Mouse (Mus musculus): Measurements from ENCODE around the gene Ptpn5. TPM values are rescaled to one million over a fixed set of nuclear protein-coding genes. Genes with fewer than 3 reads are reported as not detected.

Ptpn5 gene
- polyA plus RNA-seq, 1 experiment from 2014 or later: 0.69 TPM

DNA sequence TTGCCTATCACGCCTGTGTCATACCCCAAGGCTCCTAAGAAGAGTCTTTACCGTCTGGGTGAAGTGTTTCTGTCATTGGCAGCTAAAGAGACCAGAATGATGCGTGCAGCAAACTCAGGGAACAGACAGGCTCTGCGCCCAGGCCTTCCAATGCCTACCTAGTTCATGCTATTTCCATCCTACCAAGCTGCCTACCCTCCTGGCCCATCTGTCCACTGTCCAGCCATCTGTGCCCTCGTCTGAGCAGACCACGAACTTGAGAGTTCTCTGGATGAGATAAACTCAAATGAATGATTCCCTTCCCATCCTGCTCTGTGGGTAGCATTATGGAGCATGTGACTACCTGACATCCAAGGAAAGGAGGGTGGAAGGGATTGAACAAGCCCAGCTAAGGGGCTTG, 16.8 kb downstream of the Ptpn5 start:
- WGBS: 78% methylated on average over 6 of the region's 6 CpGs
- Histone ChIP-seq H3K4me2 (replicated peaks; ENCODE audit: low read depth) (no peak overlapping the region), H3K9me3 (ENCODE audit: control insufficient read depth) (no peaks in the 10 kb centered on the region), H3K9ac (ENCODE audit: low read depth, low read length) (no peak overlapping the region), H3K4me3 (ENCODE audit: low read depth, low read length) (no peak overlapping the region), H3K27ac (ENCODE audit: low read depth, low read length) (no peak overlapping the region), H3K4me1 (replicated peaks; ENCODE audit: control insufficient read depth, insufficient read depth, low read length) (no peaks in the 10 kb centered on the region), H3K27me3 (replicated peaks; ENCODE audit: control insufficient read depth, insufficient read depth, low read length) (no peaks in the 10 kb centered on the region), H3K36me3 (ENCODE audit: control insufficient read depth, insufficient read depth) (no peaks in the 10 kb centered on the region)
- ATAC-seq: no peak
- TF ChIP-seq CTCF (IDR thresholded peaks at IDR 0.05; ENCODE audit: low read depth): no peak

DNA sequence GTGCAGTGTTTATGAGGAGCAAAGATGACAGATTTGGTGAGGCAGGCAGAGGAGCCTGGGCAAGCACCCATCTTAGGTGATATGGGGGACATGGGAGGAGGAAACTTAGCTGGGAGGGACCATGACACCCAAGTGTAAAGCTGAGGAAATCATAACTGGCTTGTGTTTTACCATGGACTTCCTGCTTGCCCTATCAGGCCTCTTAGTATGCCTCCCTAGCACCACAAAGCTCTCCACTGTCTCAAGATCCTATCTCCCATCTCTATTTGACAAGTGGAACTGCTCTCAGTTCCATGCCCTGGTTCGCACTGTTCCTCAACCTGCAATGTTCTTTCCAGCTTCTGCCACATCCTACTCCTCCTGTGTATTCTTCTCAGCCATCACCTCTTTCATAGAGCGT, 18.0 kb downstream of the Ptpn5 start:
- no peak for TF ChIP-seq CTCF (IDR thresholded peaks at IDR 0.05; ENCODE audit: low read depth)
- Histone ChIP-seq H3K27me3 (replicated peaks; ENCODE audit: control insufficient read depth, insufficient read depth, low read length) (no peaks in the 10 kb centered on the region), H3K9me3 (ENCODE audit: control insufficient read depth) (no peaks in the 10 kb centered on the region), H3K4me1 (replicated peaks; ENCODE audit: control insufficient read depth, insufficient read depth, low read length) (no peaks in the 10 kb centered on the region), H3K4me3 (ENCODE audit: low read depth, low read length) (no peak overlapping the region), H3K4me2 (replicated peaks; ENCODE audit: low read depth) (no peak overlapping the region), H3K27ac (ENCODE audit: low read depth, low read length) (no peak overlapping the region), H3K36me3 (ENCODE audit: control insufficient read depth, insufficient read depth) (no peaks in the 10 kb centered on the region), H3K9ac (ENCODE audit: low read depth, low read length) (no peak overlapping the region)
- no peak for ATAC-seq
- 83% methylated on average over 2 of the region's 2 CpGs for WGBS

DNA sequence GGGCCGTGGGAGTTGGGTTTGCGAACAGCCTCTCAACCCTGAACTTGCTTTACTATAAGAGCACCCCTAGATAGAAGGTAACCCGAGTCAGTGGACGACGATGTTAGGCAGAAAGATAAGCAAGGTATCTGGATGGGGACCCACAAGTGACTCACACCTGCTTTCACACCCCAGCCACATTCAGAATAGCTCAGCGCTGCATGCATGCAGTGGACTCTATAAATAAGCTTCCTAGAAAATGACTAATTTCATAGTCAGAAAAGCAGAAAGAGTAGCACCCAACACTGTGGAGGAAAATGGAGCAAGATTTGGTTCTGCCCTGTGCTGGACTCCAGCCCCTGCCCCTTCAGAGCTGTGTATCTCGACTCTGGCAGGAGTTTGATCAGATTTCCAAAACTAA, 20.1 kb downstream of the Ptpn5 start:
- no peaks in the 10 kb centered on the region for H3K4me1 ChIP-seq (replicated peaks; ENCODE audit: control insufficient read depth, insufficient read depth, low read length)
- 80% methylated on average over 7 of the region's 7 CpGs for WGBS
- H3K4me2 ChIP-seq (replicated peaks; ENCODE audit: low read depth): no peak overlapping the region
- ATAC-seq: no peak
- H3K9ac ChIP-seq (ENCODE audit: low read depth, low read length): no peak overlapping the region
- no peaks in the 10 kb centered on the region for H3K27me3 ChIP-seq (replicated peaks; ENCODE audit: control insufficient read depth, insufficient read depth, low read length)
- H3K36me3 ChIP-seq (ENCODE audit: control insufficient read depth, insufficient read depth): no peaks in the 10 kb centered on the region
- no peak for TF ChIP-seq CTCF (IDR thresholded peaks at IDR 0.05; ENCODE audit: low read depth)
- H3K9me3 ChIP-seq (ENCODE audit: control insufficient read depth): no peaks in the 10 kb centered on the region
- no peak overlapping the region for H3K4me3 ChIP-seq (ENCODE audit: low read depth, low read length)
- no peak overlapping the region for H3K27ac ChIP-seq (ENCODE audit: low read depth, low read length)

DNA sequence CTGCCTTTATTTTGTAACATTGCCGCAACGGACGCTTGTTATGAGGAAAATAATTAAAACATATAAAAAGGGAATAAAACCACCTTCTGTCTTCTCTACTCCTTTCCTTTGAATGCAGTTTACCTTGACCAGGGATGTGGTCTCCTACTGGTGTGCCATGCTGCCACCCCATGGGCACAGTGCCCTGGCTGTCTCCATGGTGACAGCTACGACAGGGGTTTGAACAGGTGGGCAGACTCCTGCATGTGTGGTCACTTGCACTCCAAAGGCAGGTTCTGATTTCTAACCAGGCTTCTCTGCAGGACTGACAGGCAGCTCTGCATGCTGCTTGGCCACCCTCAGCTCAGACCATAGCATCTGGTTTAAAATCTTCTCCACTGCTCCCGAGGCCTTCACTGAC, 21.4 kb downstream of the Ptpn5 start:
- WGBS: 91% methylated on average over 5 of the region's 5 CpGs
- TF ChIP-seq CTCF (IDR thresholded peaks at IDR 0.05; ENCODE audit: low read depth): no peak

DNA sequence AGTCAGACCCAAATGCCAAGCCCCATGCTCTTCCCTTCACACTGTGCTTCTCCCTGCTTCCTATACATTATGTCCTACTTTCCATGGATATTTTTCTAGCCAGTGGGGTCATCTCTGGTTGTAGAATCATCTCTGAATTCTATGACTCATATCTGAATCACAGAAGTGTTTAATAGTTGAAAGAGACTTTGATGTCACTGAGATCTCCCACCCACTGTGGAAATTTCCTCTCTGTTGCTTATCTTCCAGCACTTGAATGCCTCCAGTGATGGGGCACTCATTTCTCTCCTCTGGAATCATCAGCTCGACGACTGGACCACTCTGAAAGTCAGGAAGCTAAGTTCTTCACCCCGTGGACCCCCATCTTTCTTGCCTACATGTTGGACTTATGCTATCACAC, 22.4 kb downstream of the Ptpn5 start:
- ATAC-seq: no peak
- no peaks in the 10 kb centered on the region for H3K36me3 ChIP-seq (ENCODE audit: control insufficient read depth, insufficient read depth)
- no peak overlapping the region for H3K9ac ChIP-seq (ENCODE audit: low read depth, low read length)
- no peak overlapping the region for H3K27ac ChIP-seq (ENCODE audit: low read depth, low read length)
- no peaks in the 10 kb centered on the region for H3K9me3 ChIP-seq (ENCODE audit: control insufficient read depth)
- H3K27me3 ChIP-seq (replicated peaks; ENCODE audit: control insufficient read depth, insufficient read depth, low read length): no peaks in the 10 kb centered on the region
- no peaks in the 10 kb centered on the region for H3K4me1 ChIP-seq (replicated peaks; ENCODE audit: control insufficient read depth, insufficient read depth, low read length)
- H3K4me2 ChIP-seq (replicated peaks; ENCODE audit: low read depth): no peak overlapping the region
- TF ChIP-seq CTCF (IDR thresholded peaks at IDR 0.05; ENCODE audit: low read depth): no peak
- H3K4me3 ChIP-seq (ENCODE audit: low read depth, low read length): no peak overlapping the region
- 75% methylated on average over 3 of the region's 3 CpGs for WGBS

More for the DNA sequence above, 21.4 kb downstream of the Ptpn5 start:
- Histone ChIP-seq H3K9me3 (ENCODE audit: control insufficient read depth) (no peaks in the 10 kb centered on the region), H3K4me2 (replicated peaks; ENCODE audit: low read depth) (no peak overlapping the region), H3K4me1 (replicated peaks; ENCODE audit: control insufficient read depth, insufficient read depth, low read length) (no peaks in the 10 kb centered on the region), H3K4me3 (ENCODE audit: low read depth, low read length) (no peak overlapping the region), H3K9ac (ENCODE audit: low read depth, low read length) (no peak overlapping the region), H3K36me3 (ENCODE audit: control insufficient read depth, insufficient read depth) (no peaks in the 10 kb centered on the region), H3K27me3 (replicated peaks; ENCODE audit: control insufficient read depth, insufficient read depth, low read length) (no peaks in the 10 kb centered on the region), H3K27ac (ENCODE audit: low read depth, low read length) (no peak overlapping the region)
- ATAC-seq: no peak

DNA sequence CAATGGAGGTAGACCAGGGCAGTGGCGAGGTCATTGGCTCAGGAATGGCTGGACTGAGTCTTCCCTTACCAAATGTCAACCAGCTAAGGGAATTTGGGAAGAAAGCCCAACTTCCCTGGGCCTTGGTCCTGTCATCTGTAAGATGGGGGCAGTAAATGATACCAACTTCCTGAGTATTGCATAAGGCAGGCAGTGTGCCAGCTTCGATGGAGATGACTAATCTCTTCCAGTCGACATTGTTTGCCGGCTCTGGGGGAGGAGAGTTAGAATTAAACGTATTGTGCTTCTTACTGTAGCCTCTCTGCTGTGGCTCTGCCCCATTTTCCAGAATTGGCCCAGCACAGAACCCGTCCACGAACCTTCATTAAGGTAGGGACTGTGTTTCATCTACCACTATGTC, 23.0 kb downstream of the Ptpn5 start:
- TF ChIP-seq CTCF (IDR thresholded peaks at IDR 0.05; ENCODE audit: low read depth): no peak

DNA sequence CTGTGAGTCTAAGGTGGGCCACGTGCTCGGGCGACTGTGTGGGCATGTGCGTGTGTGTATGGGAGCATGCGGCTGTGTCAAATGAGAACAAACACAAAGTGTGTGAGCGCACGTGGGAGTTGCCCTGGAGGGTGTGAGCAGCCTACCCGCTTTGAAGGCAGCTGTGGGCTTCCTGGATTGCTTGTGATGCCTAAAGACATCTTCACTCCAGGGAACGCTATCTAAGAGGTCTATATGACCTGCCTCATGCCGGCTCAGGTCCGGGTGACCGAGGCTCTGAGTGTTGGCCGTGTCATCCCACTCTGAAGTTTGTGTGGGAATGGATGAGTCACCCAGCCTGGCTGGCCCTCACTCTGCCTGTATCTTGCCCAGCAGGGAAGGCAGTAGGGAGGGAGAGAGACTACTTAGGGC, 24.7 kb downstream of the Ptpn5 start:
- Histone ChIP-seq H3K4me1 (replicated peaks; ENCODE audit: control insufficient read depth, insufficient read depth, low read length) (no peaks in the 10 kb centered on the region), H3K9me3 (ENCODE audit: control insufficient read depth) (no peaks in the 10 kb centered on the region), H3K4me3 (ENCODE audit: low read depth, low read length) (no peak overlapping the region), H3K36me3 (ENCODE audit: control insufficient read depth, insufficient read depth) (no peaks in the 10 kb centered on the region), H3K9ac (ENCODE audit: low read depth, low read length) (no peak overlapping the region), H3K4me2 (replicated peaks; ENCODE audit: low read depth) (no peak overlapping the region), H3K27me3 (replicated peaks; ENCODE audit: control insufficient read depth, insufficient read depth, low read length) (no peaks in the 10 kb centered on the region), H3K27ac (ENCODE audit: low read depth, low read length) (no peak overlapping the region)
- 81% methylated on average over 13 of the region's 13 CpGs for WGBS
- no peak for ATAC-seq
- no peak for TF ChIP-seq CTCF (IDR thresholded peaks at IDR 0.05; ENCODE audit: low read depth)

More for the DNA sequence above, 23.0 kb downstream of the Ptpn5 start:
- no peaks in the 10 kb centered on the region for H3K9me3 ChIP-seq (ENCODE audit: control insufficient read depth)
- WGBS: 66% methylated on average over 7 of the region's 7 CpGs
- H3K27ac ChIP-seq (ENCODE audit: low read depth, low read length): no peak overlapping the region
- H3K9ac ChIP-seq (ENCODE audit: low read depth, low read length): no peak overlapping the region
- no peak overlapping the region for H3K4me3 ChIP-seq (ENCODE audit: low read depth, low read length)
- H3K36me3 ChIP-seq (ENCODE audit: control insufficient read depth, insufficient read depth): no peaks in the 10 kb centered on the region
- no peaks in the 10 kb centered on the region for H3K4me1 ChIP-seq (replicated peaks; ENCODE audit: control insufficient read depth, insufficient read depth, low read length)
- H3K4me2 ChIP-seq (replicated peaks; ENCODE audit: low read depth): no peak overlapping the region
- H3K27me3 ChIP-seq (replicated peaks; ENCODE audit: control insufficient read depth, insufficient read depth, low read length): no peaks in the 10 kb centered on the region
- no peak for ATAC-seq

Measured in intestine, postnatal 0 days (tissue).